Mouse (Mus musculus): Measurements from ENCODE around the gene Wbp1l. TPM values are rescaled to one million over a fixed set of nuclear protein-coding genes. Genes with fewer than 3 reads are reported as not detected.

The Wbp1l gene
- polyA plus RNA-seq, 1 experiment, result 293 TPM

DNA sequence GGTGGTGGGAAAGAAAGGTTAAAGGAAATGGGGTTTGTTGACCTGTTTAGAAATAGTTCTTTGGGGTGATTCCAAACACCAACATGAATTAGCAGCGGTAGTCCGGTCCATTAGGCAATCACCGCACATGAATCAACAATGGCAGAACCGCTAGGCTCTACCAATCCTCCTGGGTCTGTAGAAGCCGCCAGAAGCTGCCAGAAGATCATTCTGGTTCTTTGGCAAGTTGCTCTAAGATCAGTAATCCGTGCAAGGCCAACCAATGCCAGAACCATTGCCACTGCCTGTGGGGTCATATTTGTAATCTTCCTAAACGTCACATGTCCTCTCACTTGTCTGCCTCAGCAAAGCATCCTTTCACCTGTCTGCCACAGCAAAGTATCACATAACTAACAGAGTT lies 98.1 kb downstream of the Wbp1l start:
- WGBS, result 75% methylated on average over 7 of the region's 7 CpGs
- Histone ChIP-seq H3K4me3 (ENCODE audit: insufficient read depth, low read depth, low read length) (no peak overlapping the region), H3K27ac (ENCODE audit: insufficient read depth, low read depth, low read length) (no peak overlapping the region), H3K4me1 (ENCODE audit: control insufficient read depth, insufficient read depth, low read length) (peaks cover 16% of the 10 kb centered on the region)
- TF ChIP-seq CTCF (IDR thresholded peaks at IDR 0.05; ENCODE audit: insufficient read depth, low read depth, low read length) (no peak), POLR2A (IDR thresholded peaks at IDR 0.05; ENCODE audit: insufficient read depth, low read depth, low read length) (no peak)

DNA sequence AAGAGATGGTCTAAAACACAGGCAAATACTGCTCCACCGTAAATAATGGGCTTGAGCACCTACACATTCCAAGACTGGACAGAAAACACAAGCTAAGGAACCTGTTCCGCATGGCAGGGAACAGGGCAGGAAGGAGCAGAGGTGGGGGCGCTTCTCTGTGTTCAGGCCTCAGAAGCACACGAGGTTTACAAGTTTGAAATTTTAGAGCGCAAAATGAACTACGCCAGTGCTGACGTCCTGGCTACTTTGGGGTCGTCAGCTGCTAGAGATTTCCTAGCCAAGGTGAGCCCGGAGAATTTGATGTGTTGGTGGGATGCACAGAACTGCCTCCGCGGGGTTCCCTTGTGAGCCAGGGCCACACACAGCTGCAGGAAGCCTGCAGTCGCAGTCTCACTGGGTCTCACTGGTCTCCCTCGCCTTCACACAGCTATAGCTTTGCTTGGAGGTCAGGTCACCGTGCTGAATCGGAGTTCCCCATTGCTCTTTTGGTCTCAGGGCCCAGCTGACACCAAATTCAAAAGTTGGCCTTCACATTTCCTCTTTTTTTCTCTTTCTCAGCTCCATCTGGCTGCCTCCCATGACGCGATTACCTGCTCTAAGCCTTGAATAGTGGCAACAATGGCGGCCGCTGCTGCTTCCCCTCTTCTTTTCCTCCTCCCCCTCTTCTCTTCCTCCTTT lies 99.1 kb downstream of the Wbp1l start:
- TF ChIP-seq POLR2A (IDR thresholded peaks at IDR 0.05; ENCODE audit: insufficient read depth, low read depth, low read length) (no peak), CTCF (IDR thresholded peaks at IDR 0.05; ENCODE audit: insufficient read depth, low read depth, low read length) (no peak)
- H3K4me3 ChIP-seq (ENCODE audit: insufficient read depth, low read depth, low read length), result no peak overlapping the region
- peak overlapping the region; percentile 31; the same call in 1 of the 2 replicates for H3K27ac ChIP-seq (ENCODE audit: insufficient read depth, low read depth, low read length)
- 64% methylated on average over 19 of the region's 19 CpGs for WGBS
- peaks cover 16% of the 10 kb centered on the region for H3K4me1 ChIP-seq (ENCODE audit: control insufficient read depth, insufficient read depth, low read length)

DNA sequence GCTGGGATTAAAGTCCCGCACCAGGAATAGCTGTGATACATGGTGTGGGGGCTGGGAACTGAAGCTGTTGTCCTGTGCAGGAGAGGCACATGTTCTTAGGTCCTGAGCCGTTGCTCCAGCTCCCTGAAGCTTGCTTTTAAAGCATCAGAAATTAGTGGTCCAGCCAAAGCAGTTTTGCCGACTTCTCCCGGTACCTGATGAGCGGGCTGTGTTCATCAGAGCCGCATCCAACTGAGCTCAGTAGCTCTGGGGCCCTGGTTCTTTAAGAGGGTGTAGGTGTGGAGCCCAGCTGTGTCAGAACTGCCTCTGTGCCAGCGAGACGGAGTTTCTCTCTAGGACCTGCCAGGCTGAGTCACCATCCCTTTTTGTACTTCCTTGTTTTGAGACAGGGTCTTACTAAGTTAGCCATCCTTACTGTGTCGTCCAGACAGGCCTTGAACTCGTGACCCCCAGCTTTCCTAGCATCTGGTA lies 100.2 kb downstream of the Wbp1l start:
- WGBS, result 50% methylated on average over 10 of the region's 10 CpGs
- Histone ChIP-seq H3K27ac (ENCODE audit: insufficient read depth, low read depth, low read length) (no peak overlapping the region), H3K4me1 (ENCODE audit: control insufficient read depth, insufficient read depth, low read length) (peaks cover 16% of the 10 kb centered on the region), H3K4me3 (ENCODE audit: insufficient read depth, low read depth, low read length) (no peak overlapping the region)
- TF ChIP-seq POLR2A (IDR thresholded peaks at IDR 0.05; ENCODE audit: insufficient read depth, low read depth, low read length) (no peak), CTCF (IDR thresholded peaks at IDR 0.05; ENCODE audit: insufficient read depth, low read depth, low read length) (no peak)

GRCm38 (mm10) chr19:46701156-46701555 lies 102.3 kb downstream of the Wbp1l start:
- Histone ChIP-seq H3K27ac (ENCODE audit: insufficient read depth, low read depth, low read length) (no peak overlapping the region), H3K4me3 (ENCODE audit: insufficient read depth, low read depth, low read length) (no peak overlapping the region), H3K4me1 (ENCODE audit: control insufficient read depth, insufficient read depth, low read length) (peaks cover 16% of the 10 kb centered on the region)
- TF ChIP-seq CTCF (IDR thresholded peaks at IDR 0.05; ENCODE audit: insufficient read depth, low read depth, low read length) (no peak), POLR2A (IDR thresholded peaks at IDR 0.05; ENCODE audit: insufficient read depth, low read depth, low read length) (no peak)
- 89% methylated on average over 9 of the region's 9 CpGs for WGBS

DNA sequence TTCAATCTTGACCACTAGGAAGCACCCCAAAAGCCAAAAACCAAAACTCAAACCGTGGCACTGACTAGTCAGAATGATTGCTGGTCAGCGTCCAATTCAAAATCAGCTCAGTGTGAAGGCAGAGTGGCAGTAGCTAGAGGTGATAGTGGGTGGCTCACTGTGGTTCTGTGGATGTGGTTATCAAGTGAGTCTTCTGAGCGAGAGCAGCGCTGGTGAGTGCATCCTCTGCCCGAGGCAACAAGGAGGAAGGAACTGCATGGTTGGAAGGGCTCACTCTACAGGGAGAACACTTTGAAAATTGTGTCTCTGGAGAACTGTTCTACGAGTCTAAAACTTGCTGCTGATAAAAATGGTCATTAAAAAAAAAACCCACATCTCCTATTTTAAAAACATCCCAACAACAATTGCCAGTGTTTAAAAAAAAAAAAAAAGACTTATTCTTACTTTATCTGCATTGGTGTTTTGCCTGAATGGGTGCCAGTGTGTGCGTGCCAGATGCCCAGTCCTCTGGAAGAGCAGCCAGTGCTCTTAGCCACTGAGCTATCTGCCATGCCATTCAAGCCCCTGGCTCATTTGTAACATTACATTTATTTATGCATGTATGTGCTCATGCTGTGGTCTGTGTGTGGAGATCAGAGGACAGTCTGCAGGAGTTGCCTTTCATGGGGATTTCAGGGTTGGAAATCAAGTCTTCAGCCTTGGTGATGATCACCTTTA lies 107.1 kb downstream of the Wbp1l start:
- no peak overlapping the region for H3K27ac ChIP-seq (ENCODE audit: insufficient read depth, low read depth, low read length)
- 48% methylated on average over 7 of the region's 7 CpGs for WGBS
- TF ChIP-seq CTCF (IDR thresholded peaks at IDR 0.05; ENCODE audit: insufficient read depth, low read depth, low read length), result no peak
- TF ChIP-seq POLR2A (IDR thresholded peaks at IDR 0.05; ENCODE audit: insufficient read depth, low read depth, low read length), result no peak
- H3K4me3 ChIP-seq (ENCODE audit: insufficient read depth, low read depth, low read length), result no peak overlapping the region
- H3K4me1 ChIP-seq (ENCODE audit: control insufficient read depth, insufficient read depth, low read length), result peaks cover 11% of the 10 kb centered on the region

GRCm38 (mm10) chr19:46706540-46707295 lies 107.8 kb downstream of the Wbp1l start:
- Histone ChIP-seq H3K4me3 (ENCODE audit: insufficient read depth, low read depth, low read length) (no peak overlapping the region), H3K27ac (ENCODE audit: insufficient read depth, low read depth, low read length) (no peak overlapping the region), H3K4me1 (ENCODE audit: control insufficient read depth, insufficient read depth, low read length) (peaks cover 11% of the 10 kb centered on the region)
- 80% methylated on average over 9 of the region's 9 CpGs for WGBS
- no peak for TF ChIP-seq CTCF (IDR thresholded peaks at IDR 0.05; ENCODE audit: insufficient read depth, low read depth, low read length)
- no peak for TF ChIP-seq POLR2A (IDR thresholded peaks at IDR 0.05; ENCODE audit: insufficient read depth, low read depth, low read length)

Other genes starting within 250 kb of the Wbp1l start
- not detected in 2 replicates for gene 2310034G01Rik, start 248.8 kb upstream of the Wbp1l start, polyA plus RNA-seq (2012; ENCODE audit: insufficient read depth, insufficient read length, low replicate concordance, missing spikeins)
- 623 TPM in 1 of 2 replicates, not detected in the other for gene Actr1a, start 203.3 kb upstream of the Wbp1l start, polyA plus RNA-seq (2012; ENCODE audit: insufficient read depth, insufficient read length, low replicate concordance, missing spikeins)
- not detected in 2 replicates for gene Sufu, start 202.2 kb upstream of the Wbp1l start, polyA plus RNA-seq (2012; ENCODE audit: insufficient read depth, insufficient read length, low replicate concordance, missing spikeins)
- not detected in 2 replicates for gene Trim8, start 97.4 kb upstream of the Wbp1l start, polyA plus RNA-seq (2012; ENCODE audit: insufficient read depth, insufficient read length, low replicate concordance, missing spikeins)
- not detected in 2 replicates for gene Arl3, start 25.9 kb upstream of the Wbp1l start, polyA plus RNA-seq (2012; ENCODE audit: insufficient read depth, insufficient read length, low replicate concordance, missing spikeins)
- gene Sfxn2, start 25.7 kb upstream of the Wbp1l start, polyA plus RNA-seq (2012; ENCODE audit: insufficient read depth, insufficient read length, low replicate concordance, missing spikeins), result not detected in 2 replicates
- gene Cyp17a1, start 74.1 kb downstream of the Wbp1l start, polyA plus RNA-seq (2012; ENCODE audit: insufficient read depth, insufficient read length, low replicate concordance, missing spikeins), result not detected in 2 replicates
- gene Borcs7, start 90.8 kb downstream of the Wbp1l start, polyA plus RNA-seq (2012; ENCODE audit: insufficient read depth, insufficient read length, low replicate concordance, missing spikeins), result not detected in 2 replicates
- not detected in 2 replicates for gene As3mt, start 108.4 kb downstream of the Wbp1l start, polyA plus RNA-seq (2012; ENCODE audit: insufficient read depth, insufficient read length, low replicate concordance, missing spikeins)
- gene Cnnm2, start 162.5 kb downstream of the Wbp1l start, polyA plus RNA-seq (2012; ENCODE audit: insufficient read depth, insufficient read length, low replicate concordance, missing spikeins), result not detected in 2 replicates